Mouse (Mus musculus): Measurements from ENCODE around the gene Etfb. TPM values are rescaled to one million over a fixed set of nuclear protein-coding genes. Genes with fewer than 3 reads are reported as not detected.
"Not testable (repeated sequence)": the region's sequence is repeated elsewhere in the genome, so short reads cannot be mapped to it uniquely, and the experiment has no call there.

Etfb gene
- 513 and 605 TPM in 2 replicates for polyA plus RNA-seq (2015; fragmentation: Nextera tagmentation; extraction: Ambion mirVana)

DNA sequence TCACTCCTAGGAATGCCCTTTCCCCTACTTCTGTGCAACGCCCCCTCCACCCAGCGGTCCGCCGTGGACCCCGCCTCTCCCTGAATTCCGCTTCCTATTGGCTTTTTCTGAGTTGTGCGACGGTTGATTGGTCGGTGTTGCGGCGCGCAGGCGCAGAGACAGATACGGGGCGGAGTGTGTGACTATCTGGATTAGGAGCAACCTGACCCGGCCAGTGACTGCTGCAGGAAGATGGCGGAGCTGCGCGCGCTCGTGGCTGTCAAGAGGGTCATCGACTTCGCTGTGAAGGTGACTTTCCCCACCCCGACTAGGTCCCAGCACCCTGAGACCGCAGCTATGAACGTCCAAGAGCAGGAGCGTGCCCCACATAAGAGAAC lies at the start of gene Etfb, which contains the start of gene Gm45233:
Gene Etfb (plus strand): TSS at position 167 of the 377 bp plus-strand sequence.
Gene Gm45233 (plus strand): TSS at position 212 of the 377 bp plus-strand sequence.
- WGBS: under 1% methylated on average over 27 of the region's 27 CpGs
- H3K4me1 ChIP-seq: peaks cover 55% of the 10 kb centered on the region
- H3K27me3 ChIP-seq (replicated peaks): peaks cover 4% of the 10 kb centered on the region; the same call in 1 of the 2 replicates
- peaks cover 7% of the 10 kb centered on the region; the same call in 1 of the 2 replicates for H3K36me3 ChIP-seq
- peak within 1 kb of the TSS; percentile 69 for H3K4me3 ChIP-seq
- peak; percentile 92 for ATAC-seq (ENCODE audit: extremely low read depth, insufficient number of reproducible peaks, low FRiP score, low TSS enrichment)
- no peaks in the 10 kb centered on the region for H3K9me3 ChIP-seq
- H3K27ac ChIP-seq (replicated peaks): peak within 1 kb of the TSS; percentile 100
- peak within 1 kb of the TSS; percentile 92 for H3K4me2 ChIP-seq
- peak within 1 kb of the TSS; percentile 86 for H3K9ac ChIP-seq

DNA sequence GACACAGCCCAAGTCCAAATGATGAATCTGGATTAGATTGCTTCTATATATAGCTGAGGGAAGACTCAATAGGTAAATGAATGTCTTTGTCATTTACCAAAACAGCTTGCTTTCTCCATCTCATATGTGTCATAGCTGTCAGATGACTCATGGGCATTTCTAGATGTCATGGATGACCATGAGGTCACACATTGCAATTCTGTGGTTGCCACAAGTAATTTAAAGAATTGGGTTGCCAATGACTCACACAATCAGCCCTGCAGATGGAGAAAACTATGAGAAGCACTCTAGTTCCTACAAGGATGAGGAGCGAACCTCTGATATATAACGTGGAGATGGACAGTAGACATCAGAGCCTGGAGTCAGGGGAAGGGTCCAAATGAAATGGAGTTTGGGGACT lies 44.4 kb upstream of the Etfb start:
- 81% methylated on average over 2 of the region's 2 CpGs for WGBS
- no peak for ATAC-seq (ENCODE audit: extremely low read depth, insufficient number of reproducible peaks, low FRiP score, low TSS enrichment)
- no peaks in the 10 kb centered on the region for H3K36me3 ChIP-seq
- H3K27me3 ChIP-seq (replicated peaks): no peaks in the 10 kb centered on the region
- no peaks in the 10 kb centered on the region for H3K4me1 ChIP-seq
- H3K4me2 ChIP-seq: no peak overlapping the region
- H3K4me3 ChIP-seq: no peak overlapping the region
- H3K9ac ChIP-seq: no peak overlapping the region
- H3K27ac ChIP-seq (replicated peaks): no peak overlapping the region
- H3K9me3 ChIP-seq: no peaks in the 10 kb centered on the region

DNA sequence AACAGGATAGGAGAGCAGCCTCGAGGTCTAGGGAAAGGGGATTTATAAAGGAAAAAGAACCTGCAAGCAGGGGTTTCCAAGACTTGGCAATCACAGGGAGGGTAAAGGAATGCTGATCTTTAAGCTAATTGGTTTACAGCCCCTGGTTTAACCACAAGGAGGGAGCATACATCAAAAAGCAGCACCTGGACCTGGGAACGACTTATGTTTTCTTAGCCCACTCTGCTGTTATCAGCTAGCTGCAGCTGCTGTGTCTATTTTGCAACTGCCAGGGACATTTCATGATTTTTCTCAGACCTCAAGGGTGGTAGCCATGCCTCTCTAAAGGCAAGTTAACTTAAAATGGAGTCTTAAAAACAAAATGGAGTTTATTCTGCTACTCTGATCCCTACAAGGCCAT lies 41.2 kb upstream of the Etfb start:
- no peak overlapping the region for H3K9ac ChIP-seq
- no peak overlapping the region for H3K4me3 ChIP-seq
- no peaks in the 10 kb centered on the region for H3K27me3 ChIP-seq (replicated peaks)
- no peaks in the 10 kb centered on the region for H3K4me1 ChIP-seq
- no peaks in the 10 kb centered on the region for H3K9me3 ChIP-seq
- ATAC-seq (ENCODE audit: extremely low read depth, insufficient number of reproducible peaks, low FRiP score, low TSS enrichment): no peak
- WGBS: 31% methylated on average over 2 of the region's 2 CpGs
- no peak overlapping the region for H3K27ac ChIP-seq (replicated peaks)
- H3K36me3 ChIP-seq: no peaks in the 10 kb centered on the region
- H3K4me2 ChIP-seq: no peak overlapping the region

DNA sequence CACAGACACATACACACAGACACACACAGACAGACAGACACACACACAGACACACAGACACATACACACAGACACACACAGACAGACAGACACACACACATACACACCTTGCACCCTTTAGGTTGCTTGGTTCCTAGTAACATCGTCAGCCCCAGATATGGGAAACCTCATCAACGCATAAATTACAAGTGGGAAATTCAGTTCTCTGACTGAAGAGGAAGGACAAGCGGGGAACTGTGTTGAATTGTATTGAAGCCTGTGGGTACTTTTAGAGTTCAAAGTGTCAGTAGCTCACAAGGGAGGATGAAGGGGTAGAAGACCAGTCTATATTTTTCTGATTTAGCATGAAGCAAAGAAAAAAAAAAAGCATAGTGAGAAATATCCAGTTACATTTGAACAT lies 36.3 kb upstream of the Etfb start:
- Histone ChIP-seq H3K4me1 (no peaks in the 10 kb centered on the region), H3K4me3 (no peak overlapping the region), H3K4me2 (no peak overlapping the region), H3K36me3 (no peaks in the 10 kb centered on the region), H3K9me3 (no peaks in the 10 kb centered on the region), H3K9ac (no peak overlapping the region), H3K27ac (replicated peaks) (no peak overlapping the region), H3K27me3 (replicated peaks) (no peaks in the 10 kb centered on the region)
- WGBS: 81% methylated on average over 3 of the region's 3 CpGs
- no peak for ATAC-seq (ENCODE audit: extremely low read depth, insufficient number of reproducible peaks, low FRiP score, low TSS enrichment)

DNA sequence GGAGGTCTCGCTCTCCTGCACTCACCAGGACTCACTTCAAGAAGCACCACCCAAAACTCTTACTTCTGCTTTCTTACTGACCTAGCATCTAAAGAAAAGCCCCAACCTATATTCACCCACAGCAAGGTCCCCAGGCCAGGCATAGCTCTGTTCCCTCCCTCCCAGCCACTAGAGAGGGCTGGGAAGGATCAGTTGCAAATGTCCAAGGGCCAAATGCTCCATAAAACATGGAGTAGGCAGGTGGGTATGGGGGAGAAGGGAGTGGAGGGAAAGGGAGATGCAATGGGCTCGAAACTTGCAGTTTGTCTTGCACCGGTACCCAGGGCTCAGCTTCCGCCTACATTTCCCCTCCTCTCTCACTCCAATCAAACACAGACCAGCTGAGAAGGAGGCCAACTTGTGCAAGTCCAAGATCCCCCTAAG lies 35.7 kb upstream of the Etfb start, which contains the start of gene Siglecg:
Gene Siglecg (plus strand): TSS at position 74 of the 423 bp plus-strand sequence.
- Histone ChIP-seq H3K27ac (replicated peaks) (no peak within 1 kb of the TSS), H3K27me3 (replicated peaks) (no peaks in the 10 kb centered on the region), H3K36me3 (no peaks in the 10 kb centered on the region), H3K4me1 (no peaks in the 10 kb centered on the region), H3K9ac (no peak within 1 kb of the TSS), H3K9me3 (no peaks in the 10 kb centered on the region), H3K4me3 (no peak within 1 kb of the TSS), H3K4me2 (no peak within 1 kb of the TSS)
- 86% methylated on average over 4 of the region's 4 CpGs for WGBS
- ATAC-seq (ENCODE audit: extremely low read depth, insufficient number of reproducible peaks, low FRiP score, low TSS enrichment): no peak

DNA sequence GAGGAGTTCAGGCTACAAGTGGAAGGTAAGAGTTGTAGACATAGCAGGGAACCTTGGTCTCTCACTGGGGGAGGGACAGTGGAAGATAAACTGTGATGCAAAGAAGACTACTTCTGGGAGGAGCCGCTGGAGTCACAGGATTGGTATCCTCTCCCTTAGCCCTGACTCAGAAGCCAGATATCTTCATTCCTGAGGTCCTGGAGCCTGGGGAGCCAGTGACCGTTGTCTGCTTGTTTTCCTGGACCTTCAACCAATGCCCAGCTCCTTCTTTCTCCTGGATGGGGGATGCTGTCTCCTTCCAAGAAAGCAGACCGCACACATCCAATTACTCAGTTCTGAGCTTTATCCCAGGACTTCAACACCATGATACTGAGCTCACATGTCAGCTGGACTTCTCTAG lies 34.8 kb upstream of the Etfb start:
- H3K4me3 ChIP-seq: no peak overlapping the region
- no peaks in the 10 kb centered on the region for H3K36me3 ChIP-seq
- no peak for ATAC-seq (ENCODE audit: extremely low read depth, insufficient number of reproducible peaks, low FRiP score, low TSS enrichment)
- no peak overlapping the region for H3K27ac ChIP-seq (replicated peaks)
- H3K4me1 ChIP-seq: no peaks in the 10 kb centered on the region
- no peaks in the 10 kb centered on the region for H3K9me3 ChIP-seq
- WGBS: 64% methylated on average over 3 of the region's 3 CpGs
- no peak overlapping the region for H3K9ac ChIP-seq
- no peaks in the 10 kb centered on the region for H3K27me3 ChIP-seq (replicated peaks)
- H3K4me2 ChIP-seq: no peak overlapping the region

DNA sequence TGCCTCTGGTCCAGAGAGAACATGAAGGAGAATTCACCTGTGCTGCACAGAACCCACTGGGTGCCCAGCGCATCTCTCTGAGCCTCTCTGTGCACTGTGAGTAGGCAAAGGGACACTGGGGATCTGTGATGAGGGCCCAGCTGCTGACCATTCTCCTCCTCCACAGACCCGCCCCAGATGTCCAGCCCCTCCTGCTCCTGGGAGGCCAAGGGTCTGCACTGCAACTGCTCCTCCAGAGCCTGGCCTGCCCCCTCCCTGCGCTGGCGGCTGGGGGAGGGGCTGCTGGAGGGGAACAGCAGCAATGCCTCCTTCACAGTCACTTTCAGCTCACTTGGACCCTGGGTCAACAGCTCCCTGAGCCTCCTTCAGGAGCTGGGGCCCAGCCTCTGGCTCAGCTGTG lies 32.2 kb upstream of the Etfb start:
- ATAC-seq (ENCODE audit: extremely low read depth, insufficient number of reproducible peaks, low FRiP score, low TSS enrichment); H3K4me3 ChIP-seq; H3K9me3 ChIP-seq; H3K9ac ChIP-seq; H3K27ac ChIP-seq (replicated peaks); H3K4me2 ChIP-seq; H3K4me1 ChIP-seq; H3K36me3 ChIP-seq; H3K27me3 ChIP-seq (replicated peaks): not testable (repeated sequence)
- 39% methylated on average over 3 of the region's 4 CpGs for WGBS

DNA sequence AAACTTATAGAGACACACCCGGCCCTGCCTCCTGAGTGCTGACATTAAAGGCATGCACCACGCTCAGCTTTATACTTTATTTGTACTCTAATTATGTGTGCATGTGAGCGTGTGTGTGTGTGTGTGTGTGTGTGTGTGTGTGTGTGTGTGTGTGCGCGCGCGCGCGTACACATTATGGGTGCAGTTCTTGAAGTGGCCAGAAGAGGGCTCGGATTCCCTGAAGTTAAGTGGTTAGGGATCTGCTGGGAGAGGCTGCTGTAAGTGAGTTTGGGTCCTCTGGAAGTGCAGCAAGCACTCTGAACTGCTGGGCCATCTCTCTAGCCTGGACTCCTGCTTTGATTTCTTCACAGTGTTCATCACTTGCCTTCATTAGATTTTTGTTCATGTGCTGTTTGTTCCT lies 26.6 kb upstream of the Etfb start:
- Histone ChIP-seq H3K36me3 (no peaks in the 10 kb centered on the region), H3K4me2 (no peak overlapping the region), H3K27me3 (replicated peaks) (no peaks in the 10 kb centered on the region), H3K27ac (replicated peaks) (no peak overlapping the region), H3K9me3 (peaks cover 4% of the 10 kb centered on the region; the same call in 1 of the 2 replicates), H3K9ac (no peak overlapping the region), H3K4me1 (no peaks in the 10 kb centered on the region), H3K4me3 (no peak overlapping the region)
- WGBS: 85% methylated on average over 10 of the region's 10 CpGs
- no peak for ATAC-seq (ENCODE audit: extremely low read depth, insufficient number of reproducible peaks, low FRiP score, low TSS enrichment)

DNA sequence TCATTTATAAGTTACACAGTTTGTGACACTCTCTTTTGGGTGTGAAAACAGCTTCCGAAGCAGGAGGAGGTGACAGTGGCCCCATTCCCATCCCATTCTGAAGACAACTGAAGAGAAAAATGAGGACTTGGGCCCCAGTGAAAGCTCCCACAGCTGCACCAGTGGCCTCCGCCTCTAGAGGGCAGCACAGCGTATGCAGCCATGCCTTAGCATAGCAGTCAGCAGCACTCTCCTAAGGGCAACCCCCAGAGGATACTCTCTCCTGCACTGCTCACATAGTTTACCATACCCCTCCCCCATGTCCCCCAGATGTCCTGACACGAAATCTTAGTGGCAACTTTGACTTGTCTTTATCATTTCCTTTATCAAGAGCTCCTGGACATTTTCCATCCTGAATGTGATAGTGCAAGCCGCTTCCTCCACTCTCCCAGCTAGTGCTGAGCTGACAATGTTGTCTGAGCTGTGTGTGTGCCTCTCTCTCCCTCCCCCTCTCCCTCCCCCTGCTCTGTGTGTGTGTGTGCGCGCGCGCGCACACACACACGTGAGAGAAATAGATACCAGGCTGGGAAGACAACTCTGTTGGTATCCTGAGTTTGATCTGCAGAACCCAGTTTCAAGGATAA lies 20.8 kb upstream of the Etfb start:
- peak overlapping the region; percentile 4; the same call in 1 of the 2 replicates for H3K9ac ChIP-seq
- peaks cover 4% of the 10 kb centered on the region; the same call in 1 of the 2 replicates for H3K4me1 ChIP-seq
- peak overlapping the region; percentile 51 for H3K4me2 ChIP-seq
- H3K4me3 ChIP-seq: no peak overlapping the region
- H3K27ac ChIP-seq (replicated peaks): no peak overlapping the region
- ATAC-seq (ENCODE audit: extremely low read depth, insufficient number of reproducible peaks, low FRiP score, low TSS enrichment): peak; percentile 58
- H3K9me3 ChIP-seq: no peaks in the 10 kb centered on the region
- H3K27me3 ChIP-seq (replicated peaks): no peaks in the 10 kb centered on the region
- H3K36me3 ChIP-seq: no peaks in the 10 kb centered on the region
- WGBS: 5% methylated on average over 11 of the region's 11 CpGs

DNA sequence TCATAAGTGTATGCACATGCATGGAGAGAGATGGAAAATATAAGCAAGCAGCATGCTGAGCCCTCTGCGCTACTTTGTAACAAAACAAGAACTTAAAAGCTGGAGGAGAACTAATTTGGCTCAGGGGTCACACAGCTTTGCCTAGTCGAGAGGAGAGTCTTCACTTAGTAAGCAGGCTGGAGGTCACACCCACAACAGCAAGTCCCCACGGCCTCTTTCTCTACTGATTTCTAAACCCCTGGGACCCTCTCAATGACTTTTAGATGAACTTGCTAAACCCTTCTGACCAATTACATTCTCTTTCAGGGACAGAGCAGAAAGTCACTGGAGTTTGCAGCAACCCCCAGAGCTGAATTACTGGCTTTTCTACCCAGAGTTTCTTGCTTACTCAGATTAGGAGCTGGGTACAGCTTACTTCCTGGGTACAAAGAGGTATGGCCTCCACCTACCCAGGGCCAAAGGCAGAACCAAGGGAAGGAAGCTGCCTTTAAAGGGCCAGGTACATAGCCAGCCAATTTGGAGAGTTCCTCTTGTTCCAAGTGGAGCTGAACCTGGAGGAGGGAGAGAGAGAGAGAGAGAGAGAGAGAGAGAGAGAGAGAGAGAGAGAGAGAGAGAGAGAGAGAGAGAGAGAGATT lies 19.8 kb upstream of the Etfb start:
- H3K4me3 ChIP-seq: no peak overlapping the region
- H3K36me3 ChIP-seq: no peaks in the 10 kb centered on the region
- H3K4me1 ChIP-seq: peaks cover 4% of the 10 kb centered on the region; the same call in 1 of the 2 replicates
- no peak overlapping the region for H3K27ac ChIP-seq (replicated peaks)
- 56% methylated on average over 3 of the region's 3 CpGs for WGBS
- no peaks in the 10 kb centered on the region for H3K27me3 ChIP-seq (replicated peaks)
- no peaks in the 10 kb centered on the region for H3K9me3 ChIP-seq
- no peak for ATAC-seq (ENCODE audit: extremely low read depth, insufficient number of reproducible peaks, low FRiP score, low TSS enrichment)
- H3K9ac ChIP-seq: no peak overlapping the region
- H3K4me2 ChIP-seq: no peak overlapping the region

DNA sequence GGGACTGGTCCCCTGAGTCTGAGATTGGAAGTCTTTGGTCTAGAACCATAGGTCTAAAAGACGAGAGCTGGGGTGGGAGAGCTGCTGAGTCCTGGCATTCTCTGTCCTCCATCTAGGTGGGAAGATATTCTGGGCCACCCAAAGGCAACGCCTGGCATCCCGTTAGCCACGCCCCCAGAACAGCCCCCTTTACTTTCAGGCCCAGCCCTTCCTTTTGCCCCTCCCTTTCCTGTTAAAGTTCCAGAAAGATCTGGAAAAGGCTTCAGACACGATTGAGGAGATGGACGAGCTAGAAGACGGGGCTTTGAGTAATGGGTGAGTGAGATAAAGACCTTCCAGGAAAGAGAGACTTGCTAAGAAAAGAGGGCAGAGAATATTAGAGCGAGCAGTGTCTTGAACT lies 16.5 kb upstream of the Etfb start, which contains the start of gene Lim2:
Gene Lim2 (plus strand): TSS at position 265 of the 400 bp plus-strand sequence.
- peaks cover 4% of the 10 kb centered on the region; the same call in 1 of the 2 replicates for H3K4me1 ChIP-seq
- no peak for ATAC-seq (ENCODE audit: extremely low read depth, insufficient number of reproducible peaks, low FRiP score, low TSS enrichment)
- WGBS: 73% methylated on average over 8 of the region's 8 CpGs
- no peaks in the 10 kb centered on the region for H3K36me3 ChIP-seq
- H3K4me3 ChIP-seq: no peak within 1 kb of the TSS
- H3K9me3 ChIP-seq: no peaks in the 10 kb centered on the region
- H3K27me3 ChIP-seq (replicated peaks): no peaks in the 10 kb centered on the region
- no peak within 1 kb of the TSS for H3K4me2 ChIP-seq
- H3K9ac ChIP-seq: no peak within 1 kb of the TSS
- H3K27ac ChIP-seq (replicated peaks): no peak within 1 kb of the TSS

DNA sequence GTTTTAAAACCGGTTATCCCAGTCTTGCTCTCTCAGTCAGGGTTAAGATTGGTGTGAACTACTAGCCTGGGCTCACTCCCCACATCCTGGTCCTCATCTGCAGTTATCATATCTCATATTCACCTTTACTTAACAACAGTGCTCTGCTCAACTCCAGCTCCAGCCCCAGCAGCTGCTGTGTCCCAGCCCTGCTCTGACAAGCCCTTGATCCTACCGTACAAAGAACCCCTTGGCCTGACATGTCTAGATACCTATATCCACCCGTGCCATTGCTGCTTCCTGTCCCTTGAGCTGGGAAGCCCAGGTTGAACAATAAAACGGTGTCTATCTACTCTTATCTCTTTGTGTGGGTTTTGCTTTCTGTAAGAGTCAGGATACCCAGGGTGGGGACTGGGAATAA lies 14.4 kb upstream of the Etfb start:
- ATAC-seq (ENCODE audit: extremely low read depth, insufficient number of reproducible peaks, low FRiP score, low TSS enrichment): no peak
- Histone ChIP-seq H3K4me1 (no peaks in the 10 kb centered on the region), H3K4me2 (no peak overlapping the region), H3K9ac (no peak overlapping the region), H3K27ac (replicated peaks) (no peak overlapping the region), H3K27me3 (replicated peaks) (no peaks in the 10 kb centered on the region), H3K4me3 (no peak overlapping the region), H3K9me3 (no peaks in the 10 kb centered on the region), H3K36me3 (no peaks in the 10 kb centered on the region)
- WGBS: 32% methylated on average over 4 of the region's 4 CpGs
